Mouse (Mus musculus): Measurements from ENCODE around the gene Gba. TPM values are rescaled to one million over a fixed set of nuclear protein-coding genes. Genes with fewer than 3 reads are reported as not detected.

Gba gene
- polyA plus RNA-seq, 1 experiment from 2014 or later = 46.5 TPM

GRCm38 (mm10) chr3:89245688-89246171 is 43.0 kb downstream of the Gba start, which contains the start of gene Krtcap2:
Gene Krtcap2 (plus strand): TSS chr3:89245966.
- Histone ChIP-seq H3K9me3 (ENCODE audit: control insufficient read depth, low read length) (no peaks in the 10 kb centered on the region), H3K36me3 (ENCODE audit: control insufficient read depth, insufficient read depth, low read length) (0 out of 2 replicates have a peak, but pooled peaks cover 3% of the 10 kb centered on the region), H3K4me1 (ENCODE audit: control insufficient read depth, insufficient read depth, low read length) (peaks cover 23% of the 10 kb centered on the region), H3K27me3 (ENCODE audit: control insufficient read depth, insufficient read depth, low read length) (no peaks in the 10 kb centered on the region), H3K9ac (ENCODE audit: low read length) (peak within 1 kb of the TSS; percentile 73), H3K4me2 (ENCODE audit: low read depth) (peak within 1 kb of the TSS; percentile 86), H3K4me3 (ENCODE audit: low read depth, low read length) (peak within 1 kb of the TSS; percentile 70), H3K27ac (ENCODE audit: low read depth, low read length) (peak within 1 kb of the TSS; percentile 62)
- ATAC-seq (ENCODE audit: insufficient read depth, low FRiP score, low TSS enrichment) = peak; percentile 42
- no peak for DNase-seq (ENCODE audit: low spot score)
- WGBS = 6% methylated on average over 20 of the region's 20 CpGs

GRCm38 (mm10) chr3:89246261-89247100 is 43.8 kb downstream of the Gba start, which contains the start of gene Trim46:
Gene Trim46 (minus strand): TSS chr3:89246309.
- H3K27ac ChIP-seq (ENCODE audit: low read depth, low read length) = peak within 1 kb of the TSS; percentile 61
- under 1% methylated on average over 42 of the region's 42 CpGs for WGBS
- H3K36me3 ChIP-seq (ENCODE audit: control insufficient read depth, insufficient read depth, low read length) = 0 out of 2 replicates have a peak, but pooled peaks cover 3% of the 10 kb centered on the region
- H3K27me3 ChIP-seq (ENCODE audit: control insufficient read depth, insufficient read depth, low read length) = no peaks in the 10 kb centered on the region
- peaks cover 30% of the 10 kb centered on the region for H3K4me1 ChIP-seq (ENCODE audit: control insufficient read depth, insufficient read depth, low read length)
- ATAC-seq (ENCODE audit: insufficient read depth, low FRiP score, low TSS enrichment) (peak; percentile 46), DNase-seq (ENCODE audit: low spot score) (peak; percentile 91)
- H3K9ac ChIP-seq (ENCODE audit: low read length) = peak within 1 kb of the TSS; percentile 73
- H3K4me3 ChIP-seq (ENCODE audit: low read depth, low read length) = peak within 1 kb of the TSS; percentile 70
- no peaks in the 10 kb centered on the region for H3K9me3 ChIP-seq (ENCODE audit: control insufficient read depth, low read length)
- H3K4me2 ChIP-seq (ENCODE audit: low read depth) = peak within 1 kb of the TSS; percentile 86

- WGBS = 85% methylated on average over 4 of the region's 4 CpGs
- no peak overlapping the region for H3K27ac ChIP-seq (ENCODE audit: low read depth, low read length)
- 0 out of 2 replicates have a peak, but pooled peaks cover 3% of the 10 kb centered on the region for H3K36me3 ChIP-seq (ENCODE audit: control insufficient read depth, insufficient read depth, low read length)
- 0 out of 2 replicates have a peak overlapping the region, but pooled peaks have one; percentile 70 for H3K4me3 ChIP-seq (ENCODE audit: low read depth, low read length)
- no peak overlapping the region for H3K9ac ChIP-seq (ENCODE audit: low read length)
- H3K4me1 ChIP-seq (ENCODE audit: control insufficient read depth, insufficient read depth, low read length) = peaks cover 33% of the 10 kb centered on the region
- no peaks in the 10 kb centered on the region for H3K27me3 ChIP-seq (ENCODE audit: control insufficient read depth, insufficient read depth, low read length)
- H3K9me3 ChIP-seq (ENCODE audit: control insufficient read depth, low read length) = no peaks in the 10 kb centered on the region
- peak overlapping the region; percentile 86 for H3K4me2 ChIP-seq (ENCODE audit: low read depth)
- ATAC-seq (ENCODE audit: insufficient read depth, low FRiP score, low TSS enrichment) (no peak), DNase-seq (ENCODE audit: low spot score) (no peak)
These were observed 44.7 kb downstream of the Gba start for GRCm38 (mm10) chr3:89247466-89247865.

- DNase-seq (ENCODE audit: low spot score) (peak; percentile 40), ATAC-seq (ENCODE audit: insufficient read depth, low FRiP score, low TSS enrichment) (no peak)
- Histone ChIP-seq H3K9me3 (ENCODE audit: control insufficient read depth, low read length) (no peaks in the 10 kb centered on the region), H3K27me3 (ENCODE audit: control insufficient read depth, insufficient read depth, low read length) (no peaks in the 10 kb centered on the region), H3K4me3 (ENCODE audit: low read depth, low read length) (no peak overlapping the region), H3K4me2 (ENCODE audit: low read depth) (0 out of 2 replicates have a peak overlapping the region, but pooled peaks have one; percentile 26), H3K4me1 (ENCODE audit: control insufficient read depth, insufficient read depth, low read length) (peaks cover 12% of the 10 kb centered on the region; the same call in 1 of the 2 replicates), H3K27ac (ENCODE audit: low read depth, low read length) (0 out of 2 replicates have a peak overlapping the region, but pooled peaks have one; percentile 6), H3K36me3 (ENCODE audit: control insufficient read depth, insufficient read depth, low read length) (0 out of 2 replicates have a peak, but pooled peaks cover 3% of the 10 kb centered on the region), H3K9ac (ENCODE audit: low read length) (no peak overlapping the region)
- 23% methylated on average over 7 of the region's 7 CpGs for WGBS
These were observed 47.8 kb downstream of the Gba start for GRCm38 (mm10) chr3:89250435-89251040.

GRCm38 (mm10) chr3:89251365-89251895 is 48.7 kb downstream of the Gba start:
- peak; percentile 44 for DNase-seq (ENCODE audit: low spot score)

GRCm38 (mm10) chr3:89254994-89255393 is 52.3 kb downstream of the Gba start:
- ATAC-seq (ENCODE audit: insufficient read depth, low FRiP score, low TSS enrichment) (no peak), DNase-seq (ENCODE audit: low spot score) (no peak)
- no peaks in the 10 kb centered on the region for H3K36me3 ChIP-seq (ENCODE audit: control insufficient read depth, insufficient read depth, low read length)
- no peak overlapping the region for H3K4me3 ChIP-seq (ENCODE audit: low read depth, low read length)
- no peak overlapping the region for H3K4me2 ChIP-seq (ENCODE audit: low read depth)
- no peak overlapping the region for H3K27ac ChIP-seq (ENCODE audit: low read depth, low read length)
- 95% methylated on average over 5 of the region's 5 CpGs for WGBS
- H3K9ac ChIP-seq (ENCODE audit: low read length) = no peak overlapping the region
- H3K27me3 ChIP-seq (ENCODE audit: control insufficient read depth, insufficient read depth, low read length) = no peaks in the 10 kb centered on the region
- peaks cover 10% of the 10 kb centered on the region; the same call in 1 of the 2 replicates for H3K4me1 ChIP-seq (ENCODE audit: control insufficient read depth, insufficient read depth, low read length)
- H3K9me3 ChIP-seq (ENCODE audit: control insufficient read depth, low read length) = no peaks in the 10 kb centered on the region

More at GRCm38 (mm10) chr3:89251365-89251895, 48.7 kb downstream of the Gba start:
- Histone ChIP-seq H3K36me3 (ENCODE audit: control insufficient read depth, insufficient read depth, low read length) (0 out of 2 replicates have a peak, but pooled peaks cover 3% of the 10 kb centered on the region), H3K27me3 (ENCODE audit: control insufficient read depth, insufficient read depth, low read length) (no peaks in the 10 kb centered on the region), H3K27ac (ENCODE audit: low read depth, low read length) (no peak overlapping the region), H3K4me1 (ENCODE audit: control insufficient read depth, insufficient read depth, low read length) (peaks cover 10% of the 10 kb centered on the region; the same call in 1 of the 2 replicates), H3K4me2 (ENCODE audit: low read depth) (peak overlapping the region; percentile 26), H3K9ac (ENCODE audit: low read length) (no peak overlapping the region), H3K4me3 (ENCODE audit: low read depth, low read length) (no peak overlapping the region), H3K9me3 (ENCODE audit: control insufficient read depth, low read length) (no peaks in the 10 kb centered on the region)
- WGBS = 4% methylated on average over 17 of the region's 17 CpGs
- no peak for ATAC-seq (ENCODE audit: insufficient read depth, low FRiP score, low TSS enrichment)

GRCm38 (mm10) chr3:89256177-89256576 is 53.4 kb downstream of the Gba start:
- Histone ChIP-seq H3K27me3 (ENCODE audit: control insufficient read depth, insufficient read depth, low read length) (no peaks in the 10 kb centered on the region), H3K4me3 (ENCODE audit: low read depth, low read length) (no peak overlapping the region), H3K9ac (ENCODE audit: low read length) (no peak overlapping the region), H3K4me1 (ENCODE audit: control insufficient read depth, insufficient read depth, low read length) (peaks cover 5% of the 10 kb centered on the region; the same call in 1 of the 2 replicates), H3K4me2 (ENCODE audit: low read depth) (no peak overlapping the region), H3K36me3 (ENCODE audit: control insufficient read depth, insufficient read depth, low read length) (no peaks in the 10 kb centered on the region), H3K9me3 (ENCODE audit: control insufficient read depth, low read length) (no peaks in the 10 kb centered on the region), H3K27ac (ENCODE audit: low read depth, low read length) (no peak overlapping the region)
- ATAC-seq (ENCODE audit: insufficient read depth, low FRiP score, low TSS enrichment) (no peak), DNase-seq (ENCODE audit: low spot score) (no peak)
- WGBS = 87% methylated on average over 5 of the region's 5 CpGs

Measured in neural tube, embryonic 11.5 days (tissue).